Mouse (Mus musculus) kidney, adult 2 months (tissue): ENCODE measurements around the gene Sla2.

Experiments used
- CTCF ChIP-seq: fragments of 200-500 bp; conservative IDR thresholded peaks from 2 replicates; pipeline ENCODE4 v1.5.1; 2011; ENCODE audit warnings: low read depth, mild to moderate bottlenecking, control low read depth, low read length, moderate library complexity, mixed read lengths; ENCODE audit not compliant: insufficient read depth, insufficient read length
- POLR2A ChIP-seq: fragments of 200-500 bp; IDR thresholded peaks from one replicate; pipeline ENCODE4 v1.6.1; 2011; ENCODE audit warnings: low read depth, low read length, control low read depth

- TF ChIP-seq POLR2A: no peak
- no peak for TF ChIP-seq CTCF
Measured at GRCm38 (mm10) chr2:156870519-156870918, 16.5 kb downstream of the Sla2 start.
